ENCODE assay signal across 32 mouse cellular contexts in the genomic region with DNA sequence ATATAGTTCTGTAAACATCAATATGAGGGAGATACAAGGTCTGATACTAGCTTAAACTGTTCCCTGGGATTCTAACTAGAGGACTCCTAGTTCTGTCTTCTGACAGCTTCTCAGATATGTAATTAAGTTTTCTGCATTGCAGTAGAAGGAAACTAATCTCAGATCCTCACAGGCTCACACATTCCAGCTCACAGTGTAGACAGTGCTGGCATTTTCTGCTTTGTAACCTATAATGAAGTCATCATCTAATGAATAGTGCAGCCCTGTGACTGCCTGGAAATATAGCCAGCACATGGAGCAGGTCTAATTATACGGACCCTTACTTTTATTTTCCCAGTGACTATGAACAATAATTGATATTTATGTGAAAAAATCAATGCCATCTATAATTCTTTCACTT.
DNase-seq lines count a peak whose midpoint lies in the region; ATAC-seq and TF ChIP-seq lines count a peak whose summit lies in the region.
"Had no signal": no experiment of that assay in that cellular context is flagged by ENCODE, and none has a peak within 500 bp of the region (broad histone marks: within the 10 kb centered on the region; RNA-seq: fewer than 3 reads in every experiment).

No protein-coding gene starts in this region.

- no peaks in the 10 kb centered on the region for H3K27me3 ChIP-seq in forebrain, embryonic 15.5 days
- H3K27me3 ChIP-seq in forebrain, embryonic 11.5 days (ENCODE audit: control insufficient read depth, insufficient read depth, low read length): no peaks in the 10 kb centered on the region
- H3K27me3 ChIP-seq: CH12.LX; embryonic facial prominence, embryonic 13.5 days; heart, embryonic 13.5 days; Patski had no signal

- no peaks in the 10 kb centered on the region for H3K9me3 ChIP-seq in forebrain, embryonic 15.5 days
- no peaks in the 10 kb centered on the region for H3K9me3 ChIP-seq in forebrain, embryonic 11.5 days (ENCODE audit: control insufficient read depth, low read length)
- H3K9me3 ChIP-seq: embryonic facial prominence, embryonic 10.5 days; embryonic facial prominence, embryonic 13.5 days; G1E; heart, embryonic 10.5 days; heart, embryonic 13.5 days had no signal

- no peak overlapping the region for H3K9ac ChIP-seq in forebrain, embryonic 15.5 days (replicated peaks)
- no peak overlapping the region for H3K9ac ChIP-seq in forebrain, embryonic 11.5 days (ENCODE audit: low read length)
- H3K9ac ChIP-seq: embryonic facial prominence, embryonic 13.5 days; heart, embryonic 13.5 days; hindbrain, embryonic 14.5 days had no signal

- peak; percentile 67; the same call in 1 of the 2 replicates for ATAC-seq in forebrain, embryonic 15.5 days (replicated peaks)
- no peak for ATAC-seq in forebrain, embryonic 11.5 days (replicated peaks; ENCODE audit: low FRiP score)
- peak; percentile 23; the same call in 1 of the 2 replicates for ATAC-seq in frontal cortex, adult (ENCODE audit: low TSS enrichment)
- ATAC-seq: hindbrain, postnatal 0 days; inflammation-experienced regulatory T-cells, adult 6 months; intestine, embryonic 16.5 days; Patski had no signal

- no peaks in the 10 kb centered on the region for H3K4me1 ChIP-seq in forebrain, embryonic 15.5 days
- no peaks in the 10 kb centered on the region for H3K4me1 ChIP-seq in forebrain, embryonic 11.5 days (replicated peaks; ENCODE audit: control insufficient read depth, insufficient read depth, low read length)
- H3K4me1 ChIP-seq: embryonic facial prominence, embryonic 10.5 days; embryonic facial prominence, embryonic 13.5 days; heart, embryonic 10.5 days; heart, embryonic 13.5 days had no signal

- WGBS in forebrain, embryonic 15.5 days: 59% methylated on average over 1 of the region's 1 CpGs
- 69% methylated on average over 1 of the region's 1 CpGs for WGBS in forebrain, embryonic 11.5 days

- DNase-seq in forebrain, embryonic 11.5 days (ENCODE audit: low spot score): no peak
- no peak for DNase-seq in frontal cortex, postnatal 25 days (ENCODE audit: low spot score in 2 of 2)
- peak; percentile 30 for DNase-seq in brain, embryonic 14.5 days (ENCODE audit: low read depth)
- no peak for DNase-seq in testis, postnatal 10 days (ENCODE audit: low spot score)
- DNase-seq: adrenal gland, postnatal 10 days; adrenal gland, postnatal 36 days; B cell, adult 2 months; cerebellum, adult 11-12 months; cerebellum, adult 8-10 months; cerebellum, postnatal 10 days; cerebellum, postnatal 36 days; embryo, embryonic 11 days; gastrocnemius, postnatal 10 days; gastrocnemius, postnatal 36 days; heart, adult 2 months; heart, postnatal 14 days; heart, postnatal 4 days; kidney, adult 18-20 months had no signal

- no peak for TF ChIP-seq POLR2A in brain, embryonic 14.5 days (IDR thresholded peaks at IDR 0.05; ENCODE audit: borderline replicate concordance, extremely low read depth, insufficient read depth, insufficient read length, poor library complexity, severe bottlenecking)

- H3K4me2 ChIP-seq in forebrain, embryonic 15.5 days (replicated peaks): no peak overlapping the region
- no peak overlapping the region for H3K4me2 ChIP-seq in forebrain, embryonic 11.5 days (ENCODE audit: low read depth, low read length, severe bottlenecking)
- H3K4me2 ChIP-seq: embryonic facial prominence, embryonic 13.5 days; heart, embryonic 13.5 days; hindbrain, embryonic 14.5 days had no signal

- no peak overlapping the region for H3K27ac ChIP-seq in forebrain, embryonic 15.5 days (replicated peaks)
- no peak overlapping the region for H3K27ac ChIP-seq in forebrain, embryonic 11.5 days (ENCODE audit: low read depth, low read length)
- H3K27ac ChIP-seq: embryonic facial prominence, embryonic 10.5 days; embryonic facial prominence, embryonic 13.5 days; heart, adult 2 months; heart, embryonic 10.5 days; heart, embryonic 13.5 days; hindbrain, embryonic 14.5 days; hindbrain, postnatal 0 days had no signal

- H3K4me3 ChIP-seq in forebrain, embryonic 15.5 days: no peak overlapping the region
- no peak overlapping the region for H3K4me3 ChIP-seq in forebrain, embryonic 11.5 days (ENCODE audit: low read depth, low read length)
- H3K4me3 ChIP-seq: embryonic facial prominence, embryonic 10.5 days; embryonic facial prominence, embryonic 13.5 days; erythroblast, embryonic 14.5 days; heart, adult 2 months; heart, embryonic 10.5 days; heart, embryonic 13.5 days had no signal

- no peak for TF ChIP-seq CTCF in brain, embryonic 14.5 days (IDR thresholded peaks at IDR 0.05; ENCODE audit: borderline replicate concordance, extremely low read depth, insufficient read depth, insufficient read length)

- no peaks in the 10 kb centered on the region for H3K36me3 ChIP-seq in forebrain, embryonic 15.5 days
- H3K36me3 ChIP-seq in forebrain, embryonic 11.5 days (ENCODE audit: control insufficient read depth, insufficient read depth, low read length): no peaks in the 10 kb centered on the region
- H3K36me3 ChIP-seq: embryonic facial prominence, embryonic 10.5 days; embryonic facial prominence, embryonic 13.5 days; G1E; heart, embryonic 10.5 days; heart, embryonic 13.5 days had no signal
